Mouse (Mus musculus) common myeloid progenitor, adult 5-6 weeks (primary cell): ENCODE measurements at regions not wholly inside any gene's neighbourhood (a gene's known extent, or its start where the extent isn't known, plus 50 kb on each side); places are given as distances from the start of the nearest gene placed in this dataset.

ENCODE experiments used
- ATAC-seq: replicated peaks from 2 replicates; pipeline ENCODE4 v1.8.0; 2016; ENCODE audit warnings: low read depth, mild to moderate bottlenecking, moderate TSS enrichment, inconsistent platforms; ENCODE audit not compliant: poor library complexity, severe bottlenecking

DNA sequence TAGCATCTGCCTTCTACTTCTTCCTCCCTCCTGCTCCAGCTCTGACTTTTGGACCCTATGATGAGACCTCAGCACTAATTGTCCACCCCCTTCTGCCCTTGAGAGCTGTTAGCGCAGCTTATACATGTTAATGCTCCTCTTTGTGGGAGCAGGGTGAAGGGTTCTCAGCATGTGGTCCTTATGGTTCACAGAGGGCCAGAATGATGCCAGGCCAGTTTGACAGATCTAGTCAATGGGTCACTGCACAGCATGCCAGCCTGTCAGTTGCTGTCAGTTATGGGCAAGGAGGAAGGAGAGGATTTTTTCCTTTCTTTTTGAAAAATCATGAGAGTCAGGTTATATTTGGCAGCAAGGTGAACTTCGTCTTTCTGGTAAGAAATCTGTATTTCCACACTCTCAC lies 68.4 kb downstream of the 4931417E11Rik start:
- ATAC-seq = no peak

DNA sequence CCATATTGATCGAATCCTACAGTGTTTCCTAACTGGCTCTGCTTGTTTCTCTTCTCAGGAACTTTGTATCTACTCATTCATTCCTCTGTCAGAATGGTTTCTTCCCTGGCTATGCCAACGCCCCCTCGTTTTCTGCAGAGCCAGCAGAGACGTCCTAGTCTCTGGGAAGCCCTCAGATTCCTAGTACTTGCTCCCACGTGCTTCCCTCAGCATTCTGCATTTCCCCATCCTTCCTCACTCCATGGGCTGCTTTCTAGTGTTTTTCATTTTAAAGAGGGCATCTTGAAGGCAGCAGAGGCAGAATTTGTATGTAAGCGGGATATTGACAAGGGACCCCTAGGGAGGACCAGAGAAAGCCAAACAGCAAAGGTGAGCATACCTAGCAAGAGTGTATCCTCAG lies 80.2 kb downstream of the 4931417E11Rik start:
- ATAC-seq = no peak

DNA sequence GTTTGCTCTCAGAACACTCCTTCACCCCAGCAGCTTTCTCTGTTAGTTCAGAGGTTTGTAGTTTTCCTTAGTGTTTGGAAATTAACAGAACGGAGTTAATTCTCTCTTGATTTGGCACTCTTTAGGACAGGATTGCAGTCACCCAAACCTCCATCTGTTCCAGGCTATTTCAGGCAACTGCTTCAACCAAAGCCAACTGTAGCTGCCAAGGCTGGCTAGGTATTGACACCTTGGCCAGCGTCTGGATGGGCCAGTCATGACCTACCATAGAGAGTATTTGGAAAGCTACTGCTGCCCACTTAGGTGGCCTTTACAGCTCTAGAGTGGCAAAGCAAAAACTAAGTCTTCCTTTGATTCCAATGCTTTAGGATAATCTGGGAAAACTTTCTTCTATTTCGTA lies 83.2 kb downstream of the 4931417E11Rik start:
- no peak for ATAC-seq

DNA sequence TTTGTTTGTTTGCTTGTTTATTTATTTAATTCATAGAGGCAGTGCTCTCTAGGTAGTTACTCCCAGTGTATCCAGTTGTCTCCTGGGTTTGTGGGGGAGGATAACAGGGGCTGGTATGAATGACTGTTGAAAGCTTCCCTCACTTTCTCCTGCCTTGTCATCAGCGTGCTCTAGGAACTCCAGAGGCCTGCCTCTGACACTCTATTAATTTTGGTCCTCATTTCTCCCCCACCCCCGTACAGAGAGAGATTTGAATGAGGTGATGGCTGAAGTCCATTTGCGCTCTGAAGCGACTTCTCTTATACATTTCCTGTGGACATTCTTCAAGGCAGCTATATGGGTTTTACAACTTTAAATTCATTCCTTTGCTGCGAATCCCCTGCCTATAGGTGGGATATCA lies 89.6 kb downstream of the 4931417E11Rik start:
- ATAC-seq = no peak

DNA sequence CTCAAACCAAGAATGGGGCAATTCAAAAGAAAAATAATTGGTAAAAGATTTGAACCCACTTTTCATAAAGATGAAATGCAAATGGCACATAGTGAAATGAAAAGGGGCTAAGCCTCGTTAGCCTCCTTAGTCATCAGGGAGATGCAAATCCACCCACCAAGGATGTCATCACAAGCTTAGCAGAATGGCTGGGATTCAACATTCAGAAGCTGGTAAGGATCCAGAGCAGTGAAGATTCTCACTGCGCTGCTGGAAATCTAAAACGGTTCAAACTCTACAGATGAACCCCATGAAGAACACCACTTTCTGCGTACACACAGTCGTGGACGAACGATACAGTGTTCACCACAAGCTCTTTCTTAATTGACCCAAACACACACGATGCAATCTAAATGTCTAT lies 91.6 kb downstream of the 4931417E11Rik start:
- ATAC-seq = no peak

DNA sequence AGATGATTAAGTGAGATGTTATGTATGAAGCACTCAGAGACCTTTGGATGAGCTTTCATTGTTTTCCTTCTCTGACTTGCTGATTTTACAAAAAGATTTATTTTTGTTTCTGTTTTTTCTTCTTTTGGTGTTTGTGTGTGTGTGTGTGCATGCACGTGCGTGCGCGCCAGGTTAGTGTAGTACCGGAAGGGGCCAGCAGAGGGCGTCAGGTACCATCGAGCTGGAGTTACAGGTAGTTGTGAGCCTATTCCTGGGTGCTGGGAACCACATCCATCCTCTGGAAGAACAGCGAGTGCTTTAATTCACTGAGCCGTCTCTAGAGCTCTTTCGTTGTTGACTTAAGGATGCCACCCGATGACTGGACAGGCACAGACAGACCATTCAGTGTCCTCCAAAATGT lies 93.2 kb downstream of the 4931417E11Rik start:
- ATAC-seq = no peak

DNA sequence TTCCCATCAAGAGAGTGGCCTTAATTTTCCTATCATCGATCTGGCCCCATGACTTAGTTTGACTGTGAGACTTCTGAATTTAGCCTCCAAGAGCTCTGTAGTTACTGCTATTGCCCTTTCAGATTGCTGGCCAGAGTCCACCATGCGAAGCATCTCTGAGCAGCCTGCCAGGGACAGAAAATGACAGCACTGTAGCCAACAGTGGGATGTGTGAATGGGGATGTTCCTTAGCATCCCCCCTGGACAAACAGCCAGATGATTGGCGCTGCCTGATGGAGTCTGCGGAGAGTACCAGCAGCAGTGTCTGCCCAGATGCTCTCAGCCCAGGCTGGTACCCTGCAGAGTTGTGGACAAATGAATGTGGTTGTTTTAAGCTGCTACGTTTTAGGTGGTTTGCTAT lies 96.6 kb downstream of the 4931417E11Rik start:
- no peak for ATAC-seq

DNA sequence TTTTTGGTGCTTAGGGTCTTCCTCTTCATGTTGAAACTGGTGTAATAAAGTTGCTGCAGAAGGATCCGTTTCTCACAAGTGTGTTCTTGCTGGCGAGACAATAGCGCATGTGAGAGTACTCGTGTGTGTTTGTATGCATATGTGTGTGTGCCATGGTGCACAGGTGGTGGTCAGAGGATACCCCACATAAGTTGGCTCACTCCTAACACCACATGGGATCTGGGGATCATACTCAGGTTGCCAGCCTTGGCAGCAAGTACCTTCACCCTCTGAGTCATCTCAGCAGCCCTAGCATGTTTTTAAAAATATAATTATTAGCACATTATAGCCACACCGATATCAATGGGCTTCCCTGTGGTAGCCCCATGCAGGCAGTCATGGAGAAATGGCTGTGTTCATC lies 97.6 kb downstream of the 4931417E11Rik start:
- ATAC-seq = no peak

DNA sequence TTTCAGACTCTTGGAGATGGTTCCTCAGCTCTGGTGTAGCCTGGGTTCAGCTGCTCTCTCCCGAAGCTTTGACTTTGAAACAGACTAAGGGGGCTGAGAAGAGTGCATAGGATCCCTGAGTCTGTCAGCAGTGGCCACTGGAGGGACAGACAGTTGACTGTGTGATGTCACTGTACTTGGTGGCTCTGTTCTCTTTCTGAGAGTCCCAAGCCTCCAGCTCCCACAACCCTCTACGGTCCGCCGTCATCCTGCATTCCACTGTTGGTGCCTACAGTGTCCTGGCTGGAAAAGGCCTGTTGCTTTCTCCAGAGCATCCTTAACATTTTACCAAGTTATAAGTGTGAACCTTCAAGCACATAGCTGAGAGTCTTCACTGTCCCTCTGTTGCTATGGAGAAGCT lies 98.6 kb downstream of the 4931417E11Rik start:
- no peak for ATAC-seq

DNA sequence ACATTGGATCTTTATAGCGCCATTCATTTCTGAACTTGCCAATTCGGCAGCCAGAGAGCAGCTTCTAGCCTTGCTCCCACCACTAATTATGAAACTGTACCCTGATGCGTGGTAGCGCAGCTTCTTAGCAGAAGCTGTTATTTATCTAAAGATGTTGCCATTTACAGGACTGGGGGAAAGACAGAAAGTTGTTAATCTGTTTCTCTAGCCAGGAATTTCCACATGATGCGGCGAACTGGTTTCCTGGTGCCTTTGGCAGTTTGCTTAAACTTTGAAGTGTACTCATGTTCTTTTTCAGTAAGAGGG lies 100.7 kb downstream of the 4931417E11Rik start:
- ATAC-seq = no peak

DNA sequence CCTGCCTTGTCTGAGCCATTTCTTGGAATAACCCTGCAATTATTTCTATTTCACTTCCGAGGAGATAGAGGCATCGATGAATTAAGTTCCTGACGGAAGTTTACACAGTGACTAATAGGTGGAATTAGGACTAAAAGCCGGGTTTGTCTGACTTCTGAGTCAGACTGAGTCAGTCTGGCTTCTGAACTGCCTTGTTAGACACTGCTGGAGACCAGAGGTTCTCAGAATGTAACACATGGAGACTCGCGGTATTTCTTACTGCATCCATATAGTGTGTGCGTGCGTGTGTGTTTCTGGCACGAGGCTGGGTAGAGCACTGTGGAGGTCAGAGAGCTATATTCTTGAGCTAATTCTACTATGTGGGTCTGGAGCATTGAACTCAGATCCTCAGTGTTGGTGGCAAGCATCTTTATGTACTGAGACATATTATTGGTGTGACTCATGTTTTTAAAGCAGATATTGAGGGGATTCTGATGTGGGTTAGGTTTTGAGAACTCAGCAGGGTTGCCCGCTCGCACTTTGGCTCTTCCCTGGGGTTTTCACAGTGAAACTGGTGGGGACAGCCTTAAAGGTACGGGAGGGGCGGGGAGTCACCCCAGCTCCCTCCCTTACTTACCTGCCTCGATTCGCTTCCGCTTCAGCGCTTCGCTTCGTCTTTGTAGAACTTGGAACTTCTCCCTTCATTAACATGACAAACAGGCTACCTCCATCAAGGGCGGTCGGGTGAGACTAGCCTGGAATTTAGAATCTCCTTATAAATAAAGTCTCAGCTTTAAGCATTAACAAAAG lies 101.2 kb downstream of the 4931417E11Rik start:
- peak; percentile 43; the same call in 1 of the 2 replicates for ATAC-seq

DNA sequence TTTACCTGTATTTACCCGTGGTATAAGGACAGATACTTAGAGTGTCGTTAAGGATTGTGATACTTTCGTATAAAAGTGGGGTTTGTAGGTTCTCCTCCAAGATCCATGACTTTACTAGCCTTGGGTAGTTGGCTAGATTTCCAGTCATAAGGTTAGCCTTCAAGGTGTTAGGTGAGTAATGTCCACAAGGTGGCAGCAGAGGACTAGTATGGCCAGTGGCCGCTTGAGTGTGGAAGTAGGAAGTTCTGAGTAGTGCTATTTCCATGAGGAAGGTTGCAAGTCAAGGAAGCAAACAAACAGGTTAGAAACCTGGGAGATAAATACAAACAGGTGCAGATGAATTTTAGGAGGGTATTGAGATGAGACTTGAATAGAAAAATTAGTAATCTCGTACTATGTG lies 101.9 kb downstream of the 4931417E11Rik start:
- peak; percentile 98 for ATAC-seq

DNA sequence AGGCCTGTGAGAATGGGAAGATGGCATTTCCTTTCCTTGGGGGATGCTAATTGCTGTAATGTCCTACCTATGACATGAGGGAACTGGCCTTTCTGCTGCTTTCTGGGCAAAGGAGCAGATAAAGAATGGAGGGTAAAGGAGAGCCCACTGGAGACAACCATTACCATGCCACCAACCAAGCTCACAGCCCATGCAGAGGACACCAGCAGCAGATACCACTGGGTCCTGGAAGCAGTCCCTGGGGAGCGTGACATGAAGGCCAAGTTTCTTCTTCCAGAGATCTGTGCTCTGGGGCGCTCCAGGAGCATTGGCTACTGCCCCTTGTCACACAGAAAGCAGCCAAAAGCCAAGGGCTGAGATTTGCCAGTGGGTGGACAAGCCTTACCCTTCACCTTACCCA lies 102.8 kb downstream of the 4931417E11Rik start:
- no peak for ATAC-seq

DNA sequence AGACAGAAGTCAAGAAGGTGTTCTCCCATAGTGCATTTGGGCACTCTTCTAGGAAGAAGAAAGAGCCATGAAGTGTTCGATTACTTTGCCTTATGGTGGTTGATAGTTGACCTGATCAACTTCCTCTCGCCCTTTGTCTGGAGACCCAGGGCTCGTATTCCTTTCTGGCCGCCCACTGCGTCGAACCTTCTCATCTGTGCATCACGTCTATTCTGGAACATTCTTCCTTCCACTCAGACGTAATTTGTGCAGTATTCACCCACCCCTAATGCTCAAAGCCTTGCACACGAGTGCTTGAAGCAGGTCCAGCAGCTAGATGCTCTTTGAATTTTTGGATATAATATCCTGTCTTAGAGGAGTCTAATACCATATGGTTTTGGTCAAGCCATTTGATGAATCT lies 104.2 kb downstream of the 4931417E11Rik start:
- no peak for ATAC-seq

DNA sequence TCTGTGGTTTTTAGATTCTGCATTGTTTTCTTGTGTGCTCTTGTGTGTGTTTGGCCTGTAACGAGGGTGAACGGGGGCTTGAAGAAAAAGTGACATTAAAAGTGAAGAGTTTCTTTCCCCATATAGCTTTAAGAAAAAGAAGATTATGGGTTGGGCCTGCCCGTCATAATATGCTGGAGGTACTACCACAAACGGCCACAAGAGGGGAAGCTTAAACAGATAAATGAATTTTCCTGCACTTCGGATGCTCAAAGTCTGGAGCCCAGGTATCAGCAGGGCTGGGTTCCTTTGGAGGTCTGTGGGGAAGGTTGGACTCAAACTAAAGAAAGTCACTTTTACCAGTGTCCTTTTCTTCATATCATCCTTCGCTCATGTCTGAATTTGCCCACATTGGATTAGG lies 86.8 kb downstream of the Suclg1 start:
- ATAC-seq = no peak

DNA sequence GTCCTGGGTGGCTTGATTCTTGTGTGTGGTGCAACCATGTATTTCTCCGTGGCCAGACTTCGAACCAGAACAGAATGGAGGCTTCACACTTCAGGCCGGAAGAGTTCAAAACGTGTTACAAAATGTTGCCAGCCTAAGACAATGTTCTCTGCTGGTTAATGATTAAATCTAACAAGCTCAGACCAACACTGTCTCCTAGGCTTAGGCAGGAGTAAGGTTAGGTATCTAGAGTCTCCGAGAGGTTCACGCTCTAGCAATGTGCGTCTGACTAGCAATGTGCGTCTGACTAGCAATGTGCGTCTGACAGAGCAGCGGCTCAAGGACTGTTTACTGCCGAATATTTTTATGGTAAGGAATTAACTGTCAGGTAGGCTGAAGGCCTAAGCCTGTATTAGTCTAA lies 81.5 kb downstream of the Suclg1 start:
- ATAC-seq = no peak
